Mouse (Mus musculus) CH12.LX (cell line): ENCODE data around the gene Rasa4. TPM values are rescaled to one million over a fixed set of nuclear protein-coding genes. Genes with fewer than 3 reads are reported as not detected.

Experiments used
- DNase-seq: peaks from one replicate; pipeline ENCODE4 v3.0.0-alpha.2; 2013; ENCODE audit errors: extremely low read depth
- H3K27ac ChIP-seq: 2 replicates; pipeline ENCODE4 v1.5.1; 2012; ENCODE audit warnings: low read depth, mild to moderate bottlenecking, control low read depth, moderate library complexity; ENCODE audit not compliant: insufficient read depth
- H3K27me3 ChIP-seq: replicated peaks from 2 replicates; pipeline ENCODE3; 2012; ENCODE audit warnings: inconsistent platforms
- H3K36me3 ChIP-seq, 2 experiments: replicated peaks in 1 of 2; 2 replicates each; pipeline versions ENCODE3 to v1.6.1; 2012; ENCODE audit warnings: inconsistent platforms in 1 of 2, low read length in 1 of 2, mild to moderate bottlenecking in 1 of 2, mixed read lengths in 1 of 2, moderate library complexity in 1 of 2; ENCODE audit not compliant: control insufficient read depth in 1 of 2, insufficient read depth in 1 of 2
- H3K4me1 ChIP-seq, 2 experiments: 2 replicates each; pipeline ENCODE4 v1.6.1; 2012; ENCODE audit warnings: inconsistent platforms in 1 of 2, moderate library complexity in 1 of 2; ENCODE audit not compliant: insufficient read depth in 2 of 2, control insufficient read depth in 1 of 2
- H3K4me2 ChIP-seq: 2 replicates; pipeline ENCODE4 v1.6.1; 2012; ENCODE audit warnings: low read depth, mild to moderate bottlenecking, control low read depth; ENCODE audit not compliant: poor library complexity, insufficient read depth, severe bottlenecking
- H3K4me3 ChIP-seq, 3 experiments: fragments of 150-350 bp in 1 of 3; sonication (generic) in 1 of 3; replicated peaks in 1 of 3; 2 replicates each; pipeline versions ENCODE3 to v1.5.1; 2011 to 2012; ENCODE audit warnings: low read depth in 2 of 3, low read length in 2 of 3, mild to moderate bottlenecking in 2 of 3, moderate library complexity in 2 of 3, control low read depth in 1 of 3, improper control_type of control experiment in 1 of 3, inconsistent platforms in 1 of 3, mixed read lengths in 1 of 3; ENCODE audit not compliant: poor library complexity in 1 of 3
- H3K79me2 ChIP-seq: replicated peaks from 2 replicates; pipeline ENCODE4 v1.6.1; 2012; ENCODE audit warnings: mild to moderate bottlenecking, moderate library complexity; ENCODE audit not compliant: control insufficient read depth, poor library complexity, insufficient read depth, severe bottlenecking; ENCODE audit errors: extremely low read depth
- H3K9ac ChIP-seq: 2 replicates; pipeline ENCODE4 v1.6.1; 2012; ENCODE audit warnings: low read depth, mild to moderate bottlenecking, control low read depth, moderate library complexity; ENCODE audit not compliant: insufficient read depth
- H3K9me3 ChIP-seq: replicated peaks from 2 replicates; pipeline ENCODE3; 2012; ENCODE audit warnings: low read length, inconsistent platforms, mixed read lengths
- CTCF ChIP-seq, 2 experiments: IDR thresholded peaks in 1 of 2; conservative IDR thresholded peaks in 1 of 2; 2 replicates each; pipeline ENCODE4 v1.5.1; 2011 to 2012; ENCODE audit warnings: low read depth in 2 of 2, low read length in 2 of 2, improper control_type of control experiment in 1 of 2, inconsistent platforms in 1 of 2, mild to moderate bottlenecking in 1 of 2, moderate library complexity in 1 of 2
- ELF1 ChIP-seq: IDR thresholded peaks from 2 replicates; pipeline ENCODE4 v1.6.1; 2014; ENCODE audit warnings: low read depth, mild to moderate bottlenecking, inconsistent platforms, low read length, improper control_type of control experiment
- GABPA ChIP-seq: IDR thresholded peaks from 2 replicates; pipeline ENCODE4 v1.6.1; 2012; ENCODE audit warnings: low read depth, low read length, improper control_type of control experiment, inconsistent platforms; ENCODE audit not compliant: insufficient replicate concordance
- MAFK ChIP-seq: IDR thresholded peaks from 2 replicates; pipeline ENCODE4 v1.6.1; 2011; ENCODE audit warnings: low read length, improper control_type of control experiment; ENCODE audit not compliant: insufficient replicate concordance
- MAX ChIP-seq: IDR thresholded peaks from 2 replicates; pipeline ENCODE4 v1.6.1; 2011; ENCODE audit warnings: low read length, improper control_type of control experiment
- MXI1 ChIP-seq: IDR thresholded peaks from 2 replicates; pipeline ENCODE4 v1.6.1; 2011; ENCODE audit warnings: mild to moderate bottlenecking, low read depth, low read length, improper control_type of control experiment
- MYC ChIP-seq: IDR thresholded peaks from 2 replicates; pipeline ENCODE4 v1.6.1; 2011; ENCODE audit warnings: low read depth, mild to moderate bottlenecking, improper control_type of control experiment, low read length
- RAD21 ChIP-seq: IDR thresholded peaks from 2 replicates; pipeline ENCODE4 v1.6.1; 2011; ENCODE audit warnings: low read depth, mild to moderate bottlenecking, low read length, improper control_type of control experiment, moderate library complexity
- SMC3 ChIP-seq: IDR thresholded peaks from 2 replicates; pipeline ENCODE4 v1.6.1; 2011; ENCODE audit warnings: low read depth, low read length, improper control_type of control experiment
- TBP ChIP-seq: conservative IDR thresholded peaks from 2 replicates; pipeline ENCODE4 v1.6.1; 2011; ENCODE audit warnings: low read depth, low read length, improper control_type of control experiment
- UBTF ChIP-seq: IDR thresholded peaks from 2 replicates; pipeline ENCODE4 v1.6.1; 2012; ENCODE audit warnings: low read depth, mild to moderate bottlenecking, inconsistent platforms, low read length, improper control_type of control experiment, moderate library complexity
- ZKSCAN1 ChIP-seq: IDR thresholded peaks from 2 replicates; pipeline ENCODE4 v1.6.1; 2012; ENCODE audit warnings: low read depth, inconsistent platforms, low read length, improper control_type of control experiment, borderline replicate concordance
- ZNF384 ChIP-seq: IDR thresholded peaks from 2 replicates; pipeline ENCODE4 v1.6.1; 2012; ENCODE audit warnings: low read depth, low read length, improper control_type of control experiment, inconsistent platforms
- dilution Hi-C: fragments of 300-500 bp; cut with MboI; formaldehyde crosslinking; loops from 2 replicates; pipeline ENCODE4 v1.14.3; 2020; ENCODE audit warnings: low sequenced_read_pairs; ENCODE audit not compliant: extremely low pct_unique_long_range_greater_than_20kb, extremely low pct_ligation_motif_present
- in situ Hi-C: fragments of 300-500 bp; cut with MboI; formaldehyde crosslinking; loops from 3 replicates; pipeline ENCODE4 v1.14.3; 2019; ENCODE audit warnings: low sequenced_read_pairs, low pct_ligation_motif_present, low pct_unique_long_range_greater_than_20kb, mixed read lengths
- polyA plus RNA-seq: library from polyadenylated mRNA; unstranded; fragments of >175 nt; gene quantifications from 2 replicates; pipeline ENCODE4 v1.2.1, GENCODE M21; 2012; ENCODE audit warnings: low read depth; ENCODE audit not compliant: insufficient read length
- total RNA-seq, 2 experiments: library from RNA; depleted of rRNA; stranded (reverse); fragments of 300-350 nt in 1 of 2; fragments of >200 nt in 1 of 2; gene quantifications; 2 replicates each; pipeline ENCODE4 v1.2.3; 2012 to 2014

Rasa4 gene
- total and polyA plus RNA-seq, 3 experiments: 0.07 to 1.3 (median 0.16) TPM

- TF ChIP-seq MAFK (no peak), ZKSCAN1 (no peak), UBTF (no peak), ELF1 (peak; percentile 92)
These were observed 52.0 kb downstream of the Rasa4 start, which contains the start of the genes Lrwd1 and Alkbh4 (continued) for GRCm38 (mm10) chr5:136135571-136136291.

DNA sequence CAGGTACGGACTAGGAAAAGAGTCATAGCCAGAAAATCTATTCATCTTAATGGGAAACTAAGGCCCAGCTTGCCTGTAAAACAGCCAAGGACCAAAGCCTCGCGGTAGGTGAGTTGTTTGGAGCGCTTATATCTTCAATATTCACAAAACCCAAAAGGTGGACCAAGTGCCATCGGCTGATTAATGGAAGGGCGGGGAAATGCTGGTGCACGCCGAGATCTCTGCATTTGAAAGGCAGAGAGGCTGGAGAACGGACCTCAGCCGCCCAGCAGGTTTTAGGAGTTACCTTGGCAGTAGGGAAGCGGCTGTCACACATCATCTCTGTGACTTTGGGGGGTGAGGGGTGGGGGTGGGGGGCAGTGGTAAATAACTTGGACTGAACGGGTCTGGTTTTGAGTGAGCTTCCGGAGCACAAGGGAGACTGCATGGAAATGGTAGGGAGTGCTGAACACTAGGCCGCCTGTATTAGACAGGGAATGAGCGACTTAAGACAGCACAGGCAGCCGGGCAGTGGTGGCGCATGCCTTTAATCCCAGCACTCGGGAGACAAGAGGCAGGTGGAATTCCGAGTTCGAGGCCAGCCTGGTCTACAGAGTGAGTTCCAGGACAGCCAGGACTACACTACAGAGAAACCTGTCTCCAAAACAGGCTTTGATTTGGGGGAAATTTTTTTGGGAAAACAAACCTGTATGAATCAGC lies 52.7 kb downstream of the Rasa4 start:
- peak overlapping the region; percentile 60; the same call in 1 of the 2 replicates for H3K4me2 ChIP-seq
- H3K4me1 ChIP-seq: peaks cover 6 to 20% of the 10 kb centered on the region in 2 experiments
- H3K79me2 ChIP-seq: peaks cover 11% of the 10 kb centered on the region
- no peak for TF ChIP-seq ZNF384
- TF ChIP-seq TBP: 0 out of 2 replicates have a peak, but pooled peaks have one; percentile 57
- no peaks in the 10 kb centered on the region for H3K27me3 ChIP-seq
- H3K27ac ChIP-seq: peak overlapping the region; percentile 30; the same call in 1 of the 2 replicates
- dilution Hi-C loops: no loop called here
- peaks cover 42 to 66% of the 10 kb centered on the region in 2 experiments for H3K36me3 ChIP-seq
- peak; percentile 24 for DNase-seq
- in situ Hi-C loops: loop anchor here (5.0 kb wide), 2 partner anchors 41 to 54 kb away; partner anchors contain the start of gene Rasa4
- no peaks in the 10 kb centered on the region for H3K9me3 ChIP-seq
- peak overlapping the region; percentile 58 for H3K9ac ChIP-seq
- H3K4me3 ChIP-seq: peak overlapping the region; percentile 61 to 96 (median 75)

- DNase-seq: peak; percentile 81
- in situ Hi-C loops (loop anchor here (5.0 kb wide), 2 partner anchors 40 to 55 kb away; partner anchors contain the start of gene Rasa4), dilution Hi-C loops (no loop called here)
- no peaks in the 10 kb centered on the region for H3K27me3 ChIP-seq
- H3K9me3 ChIP-seq: peaks cover 4% of the 10 kb centered on the region
- no peak overlapping the region for H3K9ac ChIP-seq
- H3K79me2 ChIP-seq: peaks cover 11% of the 10 kb centered on the region
- H3K4me3 ChIP-seq: no peak overlapping the region
- H3K4me1 ChIP-seq: peaks cover 6 to 20% of the 10 kb centered on the region in 2 experiments
- peak overlapping the region; percentile 60; the same call in 1 of the 2 replicates for H3K4me2 ChIP-seq
- peak; percentile 69; the same call in 1 of the 2 replicates for TF ChIP-seq MYC
- TF ChIP-seq ZKSCAN1: no peak
- peak; percentile 50 for TF ChIP-seq RAD21
- TF ChIP-seq CTCF (conservative IDR thresholded peaks at IDR 0.05 in 1 of 2, IDR thresholded peaks at IDR 0.05 in 1 of 2; ENCODE audit: low read depth in 2 of 2, low read length in 2 of 2): peak; percentile 41 to 73; a peak in 3 of 4 replicates
- TF ChIP-seq ZNF384: peak; percentile 87
- TF ChIP-seq GABPA: no peak
- peak; percentile 26; the same call in 1 of the 2 replicates for TF ChIP-seq SMC3
- TF ChIP-seq MAX: peak; percentile 23; the same call in 1 of the 2 replicates
- TF ChIP-seq MXI1: no peak
- H3K27ac ChIP-seq: no peak overlapping the region
- H3K36me3 ChIP-seq: peaks cover 38 to 64% of the 10 kb centered on the region in 2 experiments
These were observed 54.0 kb downstream of the Rasa4 start for GRCm38 (mm10) chr5:136137658-136138274.
